In genomic region chr1:167284837-167285319, GRCm38 (mm10) we compare ENCODE assay signal across 7 mouse cellular contexts. TPM values are rescaled to one million over a fixed set of nuclear protein-coding genes. Genes with fewer than 3 reads are reported as not detected.
DNase-seq lines count a peak whose midpoint lies in the region; ATAC-seq and TF ChIP-seq lines count a peak whose summit lies in the region.

No protein-coding gene starts in this region.

- peak; percentile 91 for ATAC-seq in embryonic facial prominence, embryonic 11.5 days (replicated peaks; ENCODE audit: insufficient number of reproducible peaks, low FRiP score, low TSS enrichment, low read depth)
- peak; percentile 86 for ATAC-seq in limb, embryonic 15.5 days (ENCODE audit: insufficient number of reproducible peaks, low FRiP score, low TSS enrichment, low read depth)
- ATAC-seq in midbrain, postnatal 0 days (ENCODE audit: low FRiP score) = peak; percentile 87

- H3K4me2 ChIP-seq in embryonic facial prominence, embryonic 11.5 days (ENCODE audit: low read depth, low read length) = peak overlapping the region; percentile 60
- H3K4me2 ChIP-seq in limb, embryonic 15.5 days = peak overlapping the region; percentile 75
- peak overlapping the region; percentile 79 for H3K4me2 ChIP-seq in midbrain, postnatal 0 days (ENCODE audit: low read depth, low read length, poor library complexity, severe bottlenecking)

- DNase-seq in adrenal gland, postnatal 14 days = peak; percentile 95
- peak; percentile 93 for DNase-seq in embryonic facial prominence, embryonic 11.5 days (ENCODE audit: low spot score)
- peak; percentile 83 to 88 for DNase-seq in heart, adult 18-20 months
- peak; percentile 92 for DNase-seq in kidney, adult 2 months
- peak; percentile 82 for DNase-seq in midbrain, postnatal 0 days (ENCODE audit: low spot score)
- peak; percentile 77 to 82 for DNase-seq in spleen, postnatal 10 days (ENCODE audit: low spot score in 2 of 2)

- peak overlapping the region; percentile 91 for H3K27ac ChIP-seq in embryonic facial prominence, embryonic 11.5 days (replicated peaks; ENCODE audit: low read depth, low read length)
- H3K27ac ChIP-seq in kidney, adult 2 months (ENCODE audit: insufficient read depth, low read depth, low read length) = 0 out of 2 replicates have a peak overlapping the region, but pooled peaks have one; percentile 26
- H3K27ac ChIP-seq in limb, embryonic 15.5 days = peak overlapping the region; percentile 93
- peak overlapping the region; percentile 88 for H3K27ac ChIP-seq in midbrain, postnatal 0 days (ENCODE audit: low read depth, low read length)

- no peaks in the 10 kb centered on the region for H3K36me3 ChIP-seq in embryonic facial prominence, embryonic 11.5 days (replicated peaks; ENCODE audit: control insufficient read depth, insufficient read depth, low read depth, low read length)
- H3K36me3 ChIP-seq in kidney, adult 2 months (ENCODE audit: control insufficient read depth, insufficient read depth, low read length) = no peaks in the 10 kb centered on the region
- H3K36me3 ChIP-seq in limb, embryonic 15.5 days = no peaks in the 10 kb centered on the region
- H3K36me3 ChIP-seq in midbrain, postnatal 0 days (ENCODE audit: insufficient read depth, low read length) = no peaks in the 10 kb centered on the region

- peak; percentile 18 for TF ChIP-seq POLR2A in kidney, adult 2 months (IDR thresholded peaks at IDR 0.05; ENCODE audit: low read depth, low read length)

- WGBS in embryonic facial prominence, embryonic 11.5 days = under 1% methylated on average over 41 of the region's 51 CpGs
- WGBS in kidney, adult 2 months = 1% methylated on average over 51 of the region's 51 CpGs
- WGBS in limb, embryonic 15.5 days = under 1% methylated on average over 50 of the region's 51 CpGs
- 2% methylated on average over 45 of the region's 51 CpGs for WGBS in midbrain, postnatal 0 days

- peak overlapping the region; percentile 94 for H3K9ac ChIP-seq in embryonic facial prominence, embryonic 11.5 days (replicated peaks; ENCODE audit: low read length)
- peak overlapping the region; percentile 68 for H3K9ac ChIP-seq in limb, embryonic 15.5 days
- H3K9ac ChIP-seq in midbrain, postnatal 0 days (replicated peaks; ENCODE audit: low read length, poor library complexity, severe bottlenecking) = peak overlapping the region; percentile 84

- no peaks in the 10 kb centered on the region for H3K27me3 ChIP-seq in embryonic facial prominence, embryonic 11.5 days (ENCODE audit: control insufficient read depth, insufficient read depth, low read length)
- H3K27me3 ChIP-seq in kidney, adult 2 months (replicated peaks; ENCODE audit: control insufficient read depth, insufficient read depth, low read length) = no peaks in the 10 kb centered on the region; the same call in 1 of the 2 replicates
- H3K27me3 ChIP-seq in limb, embryonic 15.5 days = 0 out of 2 replicates have a peak, but pooled peaks cover 12% of the 10 kb centered on the region
- no peaks in the 10 kb centered on the region; the same call in 1 of the 2 replicates for H3K27me3 ChIP-seq in midbrain, postnatal 0 days (ENCODE audit: insufficient read depth, low read length)

- no peaks in the 10 kb centered on the region for H3K9me3 ChIP-seq in embryonic facial prominence, embryonic 11.5 days (replicated peaks; ENCODE audit: control insufficient read depth, low read length)
- H3K9me3 ChIP-seq in limb, embryonic 15.5 days = no peaks in the 10 kb centered on the region
- no peaks in the 10 kb centered on the region for H3K9me3 ChIP-seq in midbrain, postnatal 0 days (ENCODE audit: low read length)

- H3K4me1 ChIP-seq in embryonic facial prominence, embryonic 11.5 days (ENCODE audit: control insufficient read depth, insufficient read depth, low read length) = no peaks in the 10 kb centered on the region
- H3K4me1 ChIP-seq in kidney, adult 2 months (ENCODE audit: control insufficient read depth, insufficient read depth, low read length) = 0 out of 2 replicates have a peak, but pooled peaks cover 4% of the 10 kb centered on the region
- H3K4me1 ChIP-seq in limb, embryonic 15.5 days = peaks cover 27% of the 10 kb centered on the region
- H3K4me1 ChIP-seq in midbrain, postnatal 0 days (ENCODE audit: insufficient read depth, low read length) = peaks cover 3% of the 10 kb centered on the region; the same call in 1 of the 2 replicates

- peak overlapping the region; percentile 97 for H3K4me3 ChIP-seq in embryonic facial prominence, embryonic 11.5 days (ENCODE audit: low read depth, low read length)
- peak overlapping the region; percentile 97 for H3K4me3 ChIP-seq in kidney, adult 2 months (ENCODE audit: insufficient read depth, low read depth, low read length)
- H3K4me3 ChIP-seq in limb, embryonic 15.5 days = peak overlapping the region; percentile 89
- peak overlapping the region; percentile 92 for H3K4me3 ChIP-seq in midbrain, postnatal 0 days (ENCODE audit: low read depth, low read length)

- no peak for TF ChIP-seq CTCF in kidney, adult 2 months (conservative IDR thresholded peaks at IDR 0.05; ENCODE audit: insufficient read depth, insufficient read length, low read depth, low read length)
- no peak for TF ChIP-seq CTCF in midbrain, postnatal 0 days (IDR thresholded peaks at IDR 0.05)

RNA-seq across cellular contexts. Expression of gene Uck2, which starts 0.2 kb away (rescaled TPM):
- 65.8 and 74.6 TPM in 2 replicates for total RNA-seq in adrenal gland, postnatal 14 days (2021)
- polyA plus RNA-seq in embryonic facial prominence, embryonic 11.5 days (2014; fragmentation: Nextera tagmentation; extraction: Ambion mirVana) = 108 and 120 TPM in 2 replicates
- 10 to 100 TPM; 41.8 to 43.8 TPM for total RNA-seq in heart, adult 18-20 months (2021)
- polyA plus RNA-seq in kidney, adult 2 months (2012; rRNA removed) = 12.8 and 17.5 TPM in 2 replicates
- polyA plus RNA-seq in limb, embryonic 15.5 days (2015; fragmentation: Nextera tagmentation; extraction: Ambion mirVana) = 64.9 and 69.1 TPM in 2 replicates
- total RNA-seq in midbrain, postnatal 0 days (2014; rRNA removed) = 54.4 and 74.2 TPM in 2 replicates
- polyA plus RNA-seq in midbrain, postnatal 0 days (2015; fragmentation: Nextera tagmentation; extraction: Ambion mirVana) = 32.7 and 42.7 TPM in 2 replicates

RNA-seq across cellular contexts. Expression of gene Tmco1, which starts 23.3 kb away (rescaled TPM):
- 109 and 120 TPM in 2 replicates for total RNA-seq in adrenal gland, postnatal 14 days (2021)
- polyA plus RNA-seq in embryonic facial prominence, embryonic 11.5 days (2014; fragmentation: Nextera tagmentation; extraction: Ambion mirVana) = 84.8 and 91.8 TPM in 2 replicates
- total RNA-seq in heart, adult 18-20 months (2021) = 10 to 100 TPM; 83.6 to 99.6 TPM
- 96.7 and 127 TPM in 2 replicates for polyA plus RNA-seq in kidney, adult 2 months (2012; rRNA removed)
- polyA plus RNA-seq in limb, embryonic 15.5 days (2015; fragmentation: Nextera tagmentation; extraction: Ambion mirVana) = 92.8 and 104 TPM in 2 replicates
- 40.7 and 52.5 TPM in 2 replicates for total RNA-seq in midbrain, postnatal 0 days (2014; rRNA removed)
- 74.4 and 74.9 TPM in 2 replicates for polyA plus RNA-seq in midbrain, postnatal 0 days (2015; fragmentation: Nextera tagmentation; extraction: Ambion mirVana)

Comparison
In these comparisons a context has a peak if more than half of its experiments do, and no peak if none do; other contexts are left out.
1. Peak in every context shown above with its lines: DNase-seq, ATAC-seq, H3K4me3 ChIP-seq and H3K27ac ChIP-seq.
2. H3K27ac ChIP-seq: peak in every context shown above with its lines; median percentile 93 in limb, embryonic 15.5 days; 91 in embryonic facial prominence, embryonic 11.5 days; 88 in midbrain, postnatal 0 days; 26 in kidney, adult 2 months.